Mouse (Mus musculus) CH12.LX (cell line): ENCODE measurements around the gene Grid1.

Experiments used
- CTCF ChIP-seq, 2 experiments: IDR thresholded peaks in 1 of 2; conservative IDR thresholded peaks in 1 of 2; 2 replicates each; pipeline ENCODE4 v1.5.1; 2011 to 2012; ENCODE audit warnings: low read depth in 2 of 2, low read length in 2 of 2, improper control_type of control experiment in 1 of 2, inconsistent platforms in 1 of 2, mild to moderate bottlenecking in 1 of 2, moderate library complexity in 1 of 2
- GABPA ChIP-seq: IDR thresholded peaks from 2 replicates; pipeline ENCODE4 v1.6.1; 2012; ENCODE audit warnings: low read depth, low read length, improper control_type of control experiment, inconsistent platforms; ENCODE audit not compliant: insufficient replicate concordance
- NELFE ChIP-seq: IDR thresholded peaks from 2 replicates; pipeline ENCODE4 v1.6.1; 2011; ENCODE audit warnings: low read depth, low read length, improper control_type of control experiment
- POLR2A ChIP-seq: IDR thresholded peaks from 2 replicates; pipeline ENCODE4 v1.6.1; 2011; ENCODE audit warnings: low read depth, mild to moderate bottlenecking, improper control_type of control experiment, low read length
- SIN3A ChIP-seq: IDR thresholded peaks from 2 replicates; pipeline ENCODE4 v1.6.1; 2012; ENCODE audit warnings: low read length, improper control_type of control experiment, inconsistent platforms

GRCm38 (mm10) chr14:35356011-35356410 is 536.1 kb downstream of the Grid1 start:
- no peak for TF ChIP-seq CTCF (conservative IDR thresholded peaks at IDR 0.05 in 1 of 2, IDR thresholded peaks at IDR 0.05 in 1 of 2; ENCODE audit: low read depth in 2 of 2, low read length in 2 of 2)
- TF ChIP-seq SIN3A, result no peak
- no peak for TF ChIP-seq GABPA
- TF ChIP-seq NELFE, result no peak
- TF ChIP-seq POLR2A, result no peak
